Mouse (Mus musculus): Measurements from ENCODE around the gene Olfr1211. TPM values are rescaled to one million over a fixed set of nuclear protein-coding genes. Genes with fewer than 3 reads are reported as not detected.

Olfr1211 gene
- polyA plus RNA-seq (2012; rRNA removed): not detected in 2 replicates

- H3K27me3 ChIP-seq (ENCODE audit: control insufficient read depth, insufficient read depth, low read length): no peaks in the 10 kb centered on the region
- no peak within 1 kb of the TSS for H3K27ac ChIP-seq (ENCODE audit: control insufficient read depth, insufficient read depth, low read length)
- H3K4me1 ChIP-seq (replicated peaks; ENCODE audit: control insufficient read depth, insufficient read depth, low read length): no peaks in the 10 kb centered on the region
- DNase-seq: no peak
- WGBS: 88% methylated on average over 1 of the region's 1 CpGs
- no peaks in the 10 kb centered on the region for H3K36me3 ChIP-seq (ENCODE audit: control insufficient read depth, insufficient read depth, low read length)
- H3K4me3 ChIP-seq (ENCODE audit: control insufficient read depth, insufficient read depth, low read length): no peak within 1 kb of the TSS
- TF ChIP-seq POLR2A (IDR thresholded peaks at IDR 0.05; ENCODE audit: control insufficient read depth, extremely low read depth, insufficient read depth, low read length, poor library complexity): no peak
- no peak for TF ChIP-seq CTCF (IDR thresholded peaks at IDR 0.05; ENCODE audit: borderline replicate concordance, control insufficient read depth, extremely low read depth, insufficient read depth, low read length, poor library complexity)
These were observed at the start of gene Olfr1211 for GRCm38 (mm10) chr2:88938011-88938410. Olfr1211 (minus strand) TSS chr2:88938111.

- no peaks in the 10 kb centered on the region for H3K36me3 ChIP-seq (ENCODE audit: control insufficient read depth, insufficient read depth, low read length)
- H3K27me3 ChIP-seq (ENCODE audit: control insufficient read depth, insufficient read depth, low read length): no peaks in the 10 kb centered on the region
- DNase-seq: no peak
- H3K4me1 ChIP-seq (replicated peaks; ENCODE audit: control insufficient read depth, insufficient read depth, low read length): no peaks in the 10 kb centered on the region
- H3K27ac ChIP-seq (ENCODE audit: control insufficient read depth, insufficient read depth, low read length): no peak within 1 kb of the TSS
- WGBS: 76% methylated on average over 1 of the region's 1 CpGs
- H3K4me3 ChIP-seq (ENCODE audit: control insufficient read depth, insufficient read depth, low read length): no peak within 1 kb of the TSS
- TF ChIP-seq POLR2A (IDR thresholded peaks at IDR 0.05; ENCODE audit: control insufficient read depth, extremely low read depth, insufficient read depth, low read length, poor library complexity): no peak
- TF ChIP-seq CTCF (IDR thresholded peaks at IDR 0.05; ENCODE audit: borderline replicate concordance, control insufficient read depth, extremely low read depth, insufficient read depth, low read length, poor library complexity): no peak
These were observed 42.3 kb upstream of the Olfr1211 start, which contains the start of gene Gm13762 for GRCm38 (mm10) chr2:88980181-88980580. Gm13762 (minus strand) TSS chr2:88980281.

GRCm38 (mm10) chr2:88953669-88954068, 15.8 kb upstream of the Olfr1211 start, which contains the start of gene Olfr1212:
Olfr1212 (plus strand) TSS chr2:88953969.
- H3K36me3 ChIP-seq (ENCODE audit: control insufficient read depth, insufficient read depth, low read length): no peaks in the 10 kb centered on the region
- no peak within 1 kb of the TSS for H3K27ac ChIP-seq (ENCODE audit: control insufficient read depth, insufficient read depth, low read length)
- no peak within 1 kb of the TSS for H3K4me3 ChIP-seq (ENCODE audit: control insufficient read depth, insufficient read depth, low read length)
- TF ChIP-seq POLR2A (IDR thresholded peaks at IDR 0.05; ENCODE audit: control insufficient read depth, extremely low read depth, insufficient read depth, low read length, poor library complexity): no peak
- no peak for TF ChIP-seq CTCF (IDR thresholded peaks at IDR 0.05; ENCODE audit: borderline replicate concordance, control insufficient read depth, extremely low read depth, insufficient read depth, low read length, poor library complexity)
- no peaks in the 10 kb centered on the region for H3K4me1 ChIP-seq (replicated peaks; ENCODE audit: control insufficient read depth, insufficient read depth, low read length)
- DNase-seq: no peak
- no peaks in the 10 kb centered on the region for H3K27me3 ChIP-seq (ENCODE audit: control insufficient read depth, insufficient read depth, low read length)

- Histone ChIP-seq H3K4me1 (replicated peaks; ENCODE audit: control insufficient read depth, insufficient read depth, low read length) (no peaks in the 10 kb centered on the region), H3K27ac (ENCODE audit: control insufficient read depth, insufficient read depth, low read length) (no peak within 1 kb of the TSS), H3K36me3 (ENCODE audit: control insufficient read depth, insufficient read depth, low read length) (no peaks in the 10 kb centered on the region), H3K4me3 (ENCODE audit: control insufficient read depth, insufficient read depth, low read length) (no peak within 1 kb of the TSS), H3K27me3 (ENCODE audit: control insufficient read depth, insufficient read depth, low read length) (no peaks in the 10 kb centered on the region)
- TF ChIP-seq CTCF (IDR thresholded peaks at IDR 0.05; ENCODE audit: borderline replicate concordance, control insufficient read depth, extremely low read depth, insufficient read depth, low read length, poor library complexity): no peak
- no peak for TF ChIP-seq POLR2A (IDR thresholded peaks at IDR 0.05; ENCODE audit: control insufficient read depth, extremely low read depth, insufficient read depth, low read length, poor library complexity)
- WGBS: 89% methylated on average over 3 of the region's 3 CpGs
- no peak for DNase-seq
These were observed 22.9 kb downstream of the Olfr1211 start, which contains the start of gene Olfr1209 for GRCm38 (mm10) chr2:88915057-88915456. Olfr1209 (minus strand) TSS chr2:88915157.

- H3K27ac ChIP-seq (ENCODE audit: control insufficient read depth, insufficient read depth, low read length): no peak within 1 kb of the TSS
- no peak for DNase-seq
- no peak within 1 kb of the TSS for H3K4me3 ChIP-seq (ENCODE audit: control insufficient read depth, insufficient read depth, low read length)
- H3K36me3 ChIP-seq (ENCODE audit: control insufficient read depth, insufficient read depth, low read length): no peaks in the 10 kb centered on the region
- no peaks in the 10 kb centered on the region for H3K27me3 ChIP-seq (ENCODE audit: control insufficient read depth, insufficient read depth, low read length)
- H3K4me1 ChIP-seq (replicated peaks; ENCODE audit: control insufficient read depth, insufficient read depth, low read length): no peaks in the 10 kb centered on the region
- TF ChIP-seq CTCF (IDR thresholded peaks at IDR 0.05; ENCODE audit: borderline replicate concordance, control insufficient read depth, extremely low read depth, insufficient read depth, low read length, poor library complexity) (no peak), POLR2A (IDR thresholded peaks at IDR 0.05; ENCODE audit: control insufficient read depth, extremely low read depth, insufficient read depth, low read length, poor library complexity) (no peak)
These were observed 35.7 kb downstream of the Olfr1211 start, which contains the start of gene Olfr1208 for GRCm38 (mm10) chr2:88902211-88902610. Olfr1208 (minus strand) TSS chr2:88902311.

Other genes starting within 250 kb of the Olfr1211 start
- gene Olfr1195, start 248.9 kb downstream of the Olfr1211 start, polyA plus RNA-seq (2012; rRNA removed): not detected in 2 replicates
- not detected in 2 replicates for gene Olfr1196, start 233.5 kb downstream of the Olfr1211 start, polyA plus RNA-seq (2012; rRNA removed)
- not detected in 2 replicates for gene Olfr1197, start 205.7 kb downstream of the Olfr1211 start, polyA plus RNA-seq (2012; rRNA removed)
- gene Olfr1198, start 186.7 kb downstream of the Olfr1211 start, polyA plus RNA-seq (2012; rRNA removed): not detected in 2 replicates
- gene Olfr1199, start 177.6 kb downstream of the Olfr1211 start, polyA plus RNA-seq (2012; rRNA removed): not detected in 2 replicates
- gene Olfr1200, start 167.6 kb downstream of the Olfr1211 start, polyA plus RNA-seq (2012; rRNA removed): not detected in 2 replicates
- gene Olfr1201, start 145.1 kb downstream of the Olfr1211 start, polyA plus RNA-seq (2012; rRNA removed): not detected in 2 replicates
- gene Olfr1202, start 123.6 kb downstream of the Olfr1211 start, polyA plus RNA-seq (2012; rRNA removed): not detected in 2 replicates
- not detected in 2 replicates for gene Olfr1205, start 108.4 kb downstream of the Olfr1211 start, polyA plus RNA-seq (2012; rRNA removed)
- not detected in 2 replicates for gene Olfr1204, start 88.8 kb downstream of the Olfr1211 start, polyA plus RNA-seq (2012; rRNA removed)
- not detected in 2 replicates for gene Olfr1206, start 74.9 kb downstream of the Olfr1211 start, polyA plus RNA-seq (2012; rRNA removed)
- gene Olfr1208, start 35.8 kb downstream of the Olfr1211 start, polyA plus RNA-seq (2012; rRNA removed): not detected in 2 replicates
- not detected in 2 replicates for gene Olfr1209, start 23.0 kb downstream of the Olfr1211 start, polyA plus RNA-seq (2012; rRNA removed)
- gene Olfr1212, start 15.9 kb upstream of the Olfr1211 start, polyA plus RNA-seq (2012; rRNA removed): not detected in 2 replicates
- not detected in 2 replicates for gene Gm13762, start 42.2 kb upstream of the Olfr1211 start, polyA plus RNA-seq (2012; rRNA removed)
- not detected in 2 replicates for gene Olfr1214, start 54.5 kb upstream of the Olfr1211 start, polyA plus RNA-seq (2012; rRNA removed)
- gene Olfr1215, start 68.9 kb upstream of the Olfr1211 start, polyA plus RNA-seq (2012; rRNA removed): not detected in 2 replicates
- gene Olfr1216, start 80.2 kb upstream of the Olfr1211 start, polyA plus RNA-seq (2012; rRNA removed): not detected in 2 replicates
- not detected in 2 replicates for gene Olfr1217, start 94.0 kb upstream of the Olfr1211 start, polyA plus RNA-seq (2012; rRNA removed)
- not detected in 2 replicates for gene Olfr1218, start 123.1 kb upstream of the Olfr1211 start, polyA plus RNA-seq (2012; rRNA removed)
- gene Olfr1219, start 145.4 kb upstream of the Olfr1211 start, polyA plus RNA-seq (2012; rRNA removed): not detected in 2 replicates
- not detected in 2 replicates for gene Olfr1220, start 168.7 kb upstream of the Olfr1211 start, polyA plus RNA-seq (2012; rRNA removed)
- not detected in 2 replicates for gene Olfr1221, start 179.2 kb upstream of the Olfr1211 start, polyA plus RNA-seq (2012; rRNA removed)
- not detected in 2 replicates for gene Olfr1222, start 194.9 kb upstream of the Olfr1211 start, polyA plus RNA-seq (2012; rRNA removed)
- gene Olfr1223, start 213.4 kb upstream of the Olfr1211 start, polyA plus RNA-seq (2012; rRNA removed): not detected in 2 replicates
- not detected in 2 replicates for gene Olfr1224-ps1, start 226.0 kb upstream of the Olfr1211 start, polyA plus RNA-seq (2012; rRNA removed)
- not detected in 2 replicates for gene Olfr1225, start 236.6 kb upstream of the Olfr1211 start, polyA plus RNA-seq (2012; rRNA removed)